Mouse (Mus musculus) adrenal gland, adult 8-10 months (tissue): ENCODE data around the gene Mgat4a. TPM values are rescaled to one million over a fixed set of nuclear protein-coding genes. Genes with fewer than 3 reads are reported as not detected.

Experiments
- DNase-seq: peaks from one replicate; pipeline ENCODE4 v3.0.0; 2022
- total RNA-seq, 4 experiments: library from RNA; stranded (reverse); gene quantifications; 2 replicates each; pipeline ENCODE4 v1.2.4; 2022

The Mgat4a gene
- total RNA-seq, 4 experiments from 2014 or later: 7.2 to 8.2 (median 8.0) TPM

DNA sequence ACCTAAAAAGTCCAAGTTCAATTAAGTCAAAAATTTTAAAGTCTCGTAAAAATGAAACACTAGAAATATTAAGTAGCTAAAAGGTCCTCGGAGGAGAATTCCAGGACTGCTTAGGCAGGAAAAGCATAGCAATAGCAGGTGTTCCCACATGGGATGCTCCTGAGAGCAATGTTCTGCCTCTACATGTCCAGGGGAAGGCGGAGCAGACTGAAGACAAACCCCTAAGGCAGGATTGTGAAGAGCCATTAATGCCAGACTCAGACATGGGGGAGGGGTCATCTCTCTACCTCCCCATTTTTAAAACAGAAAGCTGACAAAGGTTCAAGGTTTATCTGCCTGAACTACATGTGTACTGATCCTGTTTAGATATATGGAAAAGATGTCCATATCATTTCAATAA is 45.7 kb downstream of the Mgat4a start:
- DNase-seq: no peak

DNA sequence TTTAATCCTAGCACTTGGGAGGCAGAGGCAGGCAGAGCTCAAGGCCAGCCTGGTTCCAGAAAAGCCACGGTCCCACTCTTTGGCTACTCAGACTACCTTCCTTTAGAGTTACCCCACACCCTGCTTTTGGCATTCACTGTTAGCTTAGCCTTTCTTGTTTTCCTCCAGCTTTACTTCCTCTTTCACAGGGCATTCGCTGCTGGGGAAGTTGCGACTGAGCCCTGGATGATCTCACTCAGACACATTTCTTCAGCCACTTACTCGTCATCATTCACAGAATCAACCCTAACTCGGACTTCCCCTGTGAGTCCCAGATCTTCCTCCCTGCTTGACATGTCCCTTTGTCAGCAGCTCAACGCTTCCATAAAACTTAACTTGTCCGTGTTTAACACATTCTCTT is 49.1 kb downstream of the Mgat4a start:
- DNase-seq: peak; percentile 13

DNA sequence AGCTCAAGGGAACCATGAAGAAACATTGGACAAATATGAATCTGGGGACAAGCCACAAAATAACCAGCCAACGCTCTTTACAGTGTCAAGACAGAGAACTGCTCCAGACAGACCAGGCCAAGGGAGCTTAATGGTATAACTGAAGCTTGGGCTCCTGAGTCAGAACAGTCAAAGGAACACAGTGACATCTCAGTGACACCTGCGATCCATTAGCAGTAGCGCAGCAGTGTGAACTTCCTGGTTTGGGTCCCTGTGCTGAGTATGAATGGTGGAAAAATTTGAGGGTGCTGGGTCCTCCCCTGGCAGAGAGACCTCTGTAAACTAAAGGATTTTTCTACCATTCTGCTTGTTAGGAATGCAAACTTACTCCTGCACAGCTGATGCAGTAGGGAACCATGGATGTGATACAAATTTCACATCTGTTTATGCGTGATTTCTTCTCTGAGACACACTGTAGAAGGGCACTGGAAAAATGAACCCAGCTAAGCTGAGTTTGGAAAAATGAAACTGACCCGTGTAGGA is 50.1 kb downstream of the Mgat4a start:
- DNase-seq: no peak

DNA sequence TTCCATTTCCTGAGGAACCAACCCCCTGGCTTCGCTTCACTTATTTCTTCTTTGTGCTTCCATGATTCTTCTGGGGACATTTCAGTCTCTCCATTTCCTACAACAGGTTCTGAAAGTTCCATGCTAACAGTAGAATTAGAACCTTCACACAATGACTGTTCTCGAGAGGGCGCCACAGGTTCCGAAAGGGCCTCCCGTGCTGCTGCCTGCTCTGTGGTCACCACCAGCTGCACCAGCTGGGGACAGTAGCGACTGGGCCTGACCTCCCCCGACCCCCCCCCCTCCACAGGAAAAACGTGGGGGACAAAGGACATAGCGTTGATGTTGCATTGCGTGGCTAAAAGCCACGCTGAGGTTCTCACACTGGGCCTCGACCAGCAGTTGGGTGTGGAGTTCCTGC is 52.3 kb downstream of the Mgat4a start:
- DNase-seq: no peak

DNA sequence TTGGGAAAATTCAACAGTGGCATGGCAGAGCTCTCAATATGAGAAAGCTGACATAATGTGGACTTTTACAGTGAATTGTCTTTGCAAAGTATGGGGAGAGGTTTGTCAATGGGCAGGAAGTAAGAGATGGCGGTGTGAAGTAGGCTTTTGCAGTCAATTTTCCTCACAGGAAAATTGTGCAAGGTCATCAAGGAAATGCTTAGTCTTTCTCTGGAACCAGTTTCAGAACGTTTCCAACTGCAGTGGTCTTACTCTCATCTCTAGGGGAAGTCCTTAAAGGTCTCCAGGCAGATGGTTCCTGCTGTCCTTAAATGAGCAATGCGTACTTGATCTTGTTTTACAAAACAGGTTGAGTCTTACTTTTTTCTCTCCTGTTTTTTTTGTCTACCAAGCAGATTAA is 53.8 kb downstream of the Mgat4a start:
- no peak for DNase-seq

DNA sequence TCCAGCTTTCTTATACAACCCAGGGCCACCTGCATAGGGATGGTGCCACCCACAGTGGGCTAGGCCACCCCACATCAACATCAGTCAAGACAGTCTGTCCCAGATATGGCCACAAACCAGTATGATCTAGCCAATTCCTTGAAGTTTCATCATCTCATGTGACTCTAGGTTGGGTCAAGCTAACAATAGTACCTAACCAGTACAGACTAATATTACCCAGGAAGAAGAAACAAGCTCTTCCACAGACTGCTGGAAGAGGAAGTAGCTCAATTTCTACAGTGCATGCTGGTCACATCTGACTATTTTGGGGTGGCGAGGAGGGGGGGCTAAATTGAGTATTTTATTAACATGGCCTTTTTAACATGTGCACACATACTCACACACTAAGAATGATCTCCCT is 54.4 kb downstream of the Mgat4a start:
- DNase-seq: no peak

DNA sequence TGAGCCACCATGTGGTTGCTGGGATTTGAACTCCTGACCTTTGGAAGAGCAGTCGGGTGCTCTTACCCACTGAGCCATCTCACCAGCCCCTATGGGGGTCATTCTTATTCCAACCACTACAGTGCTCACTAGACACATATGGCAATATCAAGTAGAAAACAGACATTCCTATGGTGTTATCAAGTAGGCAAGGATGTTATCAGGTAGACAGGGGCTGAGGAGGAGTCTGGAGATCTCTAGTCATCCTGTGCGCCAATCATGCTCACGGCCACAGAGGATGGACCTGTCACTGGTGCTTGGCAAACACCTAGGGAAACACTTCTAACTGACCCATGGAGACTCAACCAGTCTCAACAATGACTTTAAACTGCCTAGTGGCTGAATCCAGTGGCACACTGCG is 56.2 kb downstream of the Mgat4a start:
- DNase-seq: no peak

DNA sequence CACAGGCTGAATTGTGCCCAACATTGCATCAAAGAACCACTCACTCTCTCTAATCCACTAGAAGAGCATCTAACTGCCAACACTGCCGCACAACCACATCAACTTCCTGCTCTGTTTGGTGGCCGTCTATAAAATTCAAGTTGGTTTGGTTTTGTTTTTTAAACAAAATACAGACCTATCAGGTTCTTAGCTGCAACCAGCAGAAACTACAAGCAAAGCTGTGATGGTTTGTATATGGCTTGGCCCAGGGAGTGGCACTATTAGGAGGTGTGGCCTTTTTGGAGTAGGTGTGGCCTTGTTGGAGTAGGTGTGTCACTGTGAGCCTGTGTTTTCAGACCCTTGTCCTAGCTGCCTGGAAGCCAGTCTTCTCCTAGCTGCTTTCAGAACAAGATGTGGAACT is 59.5 kb downstream of the Mgat4a start:
- DNase-seq: no peak

DNA sequence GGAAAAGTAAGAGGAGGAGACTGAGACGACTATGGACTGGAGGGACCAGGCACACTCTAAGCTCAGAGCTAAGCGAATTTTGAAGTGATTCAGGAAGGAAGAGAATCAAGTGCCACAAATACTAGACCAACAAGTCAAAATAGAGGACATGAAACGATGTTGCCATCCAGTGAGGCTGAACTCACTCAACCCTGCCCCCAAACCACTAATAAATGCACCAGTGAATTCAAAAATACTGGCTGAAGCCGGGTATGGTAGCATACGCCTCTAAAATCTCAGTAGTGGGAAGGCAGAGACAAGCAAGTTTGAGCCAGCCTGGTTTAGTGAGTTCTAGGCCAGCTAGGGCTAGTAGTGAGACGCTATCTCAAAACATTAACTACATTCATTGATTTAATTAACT is 60.1 kb downstream of the Mgat4a start:
- no peak for DNase-seq

DNA sequence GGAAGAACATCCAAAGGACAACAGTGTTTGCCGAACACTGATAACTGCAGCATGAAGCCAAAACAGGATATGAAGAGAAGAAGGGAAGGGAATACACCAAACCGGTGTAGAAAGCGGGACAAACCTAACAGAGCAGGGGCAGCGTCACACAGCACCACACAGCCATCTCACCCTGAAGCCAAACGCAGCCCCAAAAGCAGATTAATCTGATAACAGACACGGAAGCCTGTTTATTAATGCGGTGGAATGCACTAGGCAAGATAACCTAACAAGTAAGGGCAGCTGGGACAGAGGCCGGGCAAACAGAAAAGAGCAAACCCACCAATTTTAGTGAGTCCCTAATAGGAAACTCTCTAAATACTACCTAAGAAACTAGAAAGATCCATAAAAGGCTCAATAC is 61.1 kb downstream of the Mgat4a start:
- no peak for DNase-seq

DNA sequence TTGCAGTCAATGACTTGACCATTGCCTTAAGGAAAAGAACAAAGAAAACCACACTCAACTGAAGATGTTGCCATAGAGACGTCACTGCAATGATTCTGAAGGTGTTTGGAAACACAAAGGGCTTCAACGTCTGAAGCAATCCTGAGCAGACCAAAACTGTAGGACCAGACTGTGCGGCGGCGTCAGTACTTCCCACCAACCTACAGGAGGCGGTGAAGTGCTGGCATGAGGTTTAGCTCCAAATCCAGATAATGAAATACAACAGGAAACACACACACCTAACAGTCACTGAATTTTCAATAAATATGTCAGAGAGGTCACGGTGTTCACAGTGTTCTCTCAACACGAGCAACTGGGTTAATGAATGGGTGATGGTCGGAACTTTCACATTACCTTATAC is 61.7 kb downstream of the Mgat4a start:
- no peak for DNase-seq

DNA sequence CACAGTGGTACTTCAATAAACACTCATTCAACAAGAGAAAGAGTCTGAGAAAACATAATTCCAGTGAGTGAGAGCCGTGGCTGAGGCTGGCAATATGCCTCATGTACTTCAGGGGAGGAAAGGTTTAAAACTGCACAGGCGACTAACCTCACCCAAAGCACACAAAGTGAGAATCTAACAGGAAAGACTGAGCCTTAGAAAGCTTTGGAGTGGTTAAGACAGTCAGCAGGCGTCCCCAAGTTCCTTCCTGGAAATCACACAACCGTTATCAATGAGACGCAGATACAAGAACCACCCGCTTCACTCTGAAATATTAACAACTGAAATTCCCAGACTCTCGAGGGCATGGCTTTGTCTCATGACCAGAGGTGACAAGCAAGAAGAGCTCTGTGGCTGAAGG is 62.4 kb downstream of the Mgat4a start:
- DNase-seq: no peak

DNA sequence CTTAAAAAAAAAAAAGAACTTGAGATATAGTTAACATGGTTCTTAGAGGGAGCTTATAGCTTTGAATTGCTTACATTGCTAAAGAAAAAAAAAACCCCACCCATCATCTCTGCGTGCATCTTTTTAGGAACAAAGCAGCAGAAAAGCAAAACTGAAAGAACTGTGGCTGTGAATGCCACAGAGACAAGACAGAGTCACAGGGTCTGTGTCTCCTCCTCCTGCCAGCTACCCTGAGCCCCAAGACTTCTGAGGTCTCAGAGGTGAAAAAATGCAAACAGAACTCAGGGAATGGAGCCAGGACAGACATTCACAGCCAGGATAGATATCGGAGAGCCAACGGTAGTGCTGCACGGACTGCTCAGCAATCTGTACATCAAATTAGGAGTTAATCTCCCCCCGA is 62.9 kb downstream of the Mgat4a start:
- DNase-seq: no peak

DNA sequence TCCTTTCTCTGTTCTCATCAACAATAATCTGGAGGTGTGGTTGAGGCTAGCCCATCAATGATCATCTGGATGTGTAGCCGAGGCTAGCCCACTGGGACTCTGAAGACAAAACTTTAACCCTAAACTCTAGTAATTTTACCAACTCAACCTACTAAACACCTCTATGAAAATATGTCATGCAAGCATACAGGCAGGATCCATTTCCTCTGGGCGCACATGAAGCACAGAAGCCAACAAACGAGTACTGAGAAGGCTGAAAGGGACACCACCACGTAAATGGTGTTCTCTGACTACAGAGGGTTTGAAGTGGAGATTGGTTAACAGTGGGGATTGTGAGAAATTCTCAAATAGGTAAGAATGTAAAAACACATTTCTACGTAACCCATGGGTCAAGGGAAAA is 63.6 kb downstream of the Mgat4a start:
- no peak for DNase-seq

DNA sequence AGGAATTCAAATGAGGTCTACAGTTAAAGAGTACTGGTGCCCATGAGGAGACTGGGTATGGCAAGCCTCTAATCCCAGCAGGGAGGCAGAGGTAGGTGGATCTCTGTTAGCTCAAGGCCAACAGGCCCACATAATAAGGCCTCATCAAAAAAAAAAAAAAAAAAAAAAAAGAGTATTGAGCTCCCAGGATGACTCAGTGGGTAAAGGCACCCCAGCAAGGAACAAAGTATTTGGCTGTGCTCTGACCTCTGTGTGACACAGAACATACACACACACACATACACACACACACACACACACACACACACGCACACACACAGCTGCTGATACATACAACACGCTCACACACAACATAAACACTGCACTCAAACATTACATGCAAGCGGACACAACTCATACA is 65.5 kb downstream of the Mgat4a start:
- DNase-seq: no peak

DNA sequence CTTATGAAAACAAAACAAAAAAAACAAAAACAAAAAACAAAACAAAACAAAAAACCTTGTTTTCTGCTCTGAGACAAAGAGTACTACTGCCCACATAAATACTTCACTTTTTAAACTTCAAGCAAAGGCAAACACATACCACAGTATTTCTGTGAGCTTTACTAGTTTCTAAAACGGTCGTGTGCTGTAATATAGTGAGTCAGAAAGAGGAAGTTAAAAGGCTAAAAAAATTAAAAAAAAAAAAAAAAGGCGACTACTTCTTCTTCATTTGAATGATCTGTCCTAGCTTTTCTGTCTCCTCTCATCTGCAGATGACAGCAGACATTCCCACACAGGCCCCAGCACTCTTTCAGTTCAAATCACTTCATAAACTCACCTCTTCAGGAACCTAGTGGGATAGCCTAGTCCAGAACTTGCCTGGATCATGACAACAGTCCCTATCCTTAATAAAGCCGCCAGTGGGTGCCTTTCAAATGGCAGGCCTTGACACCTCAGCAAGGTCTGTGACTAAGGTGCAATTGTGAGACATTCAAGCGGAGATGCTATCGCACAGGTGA is 66.1 kb downstream of the Mgat4a start:
- DNase-seq: no peak

DNA sequence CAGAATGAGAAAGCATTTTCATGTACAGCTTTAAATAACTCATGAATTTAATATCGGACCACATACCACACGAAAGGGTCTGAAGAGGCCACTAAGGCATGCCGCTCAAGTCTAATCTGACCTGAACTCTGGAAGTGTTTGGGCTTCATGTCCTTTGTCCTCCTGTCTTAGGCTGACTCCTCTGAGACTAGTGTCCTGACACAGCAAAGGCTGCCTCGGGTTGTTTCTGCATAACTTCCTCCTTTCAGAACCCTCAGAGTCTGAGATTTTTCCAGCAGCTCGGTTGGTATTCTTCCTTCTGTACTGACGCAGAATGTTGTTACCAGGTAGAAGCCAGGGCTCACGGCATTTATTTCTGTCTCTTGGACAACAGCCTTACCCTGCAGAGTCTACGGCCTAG is 66.8 kb downstream of the Mgat4a start:
- no peak for DNase-seq

DNA sequence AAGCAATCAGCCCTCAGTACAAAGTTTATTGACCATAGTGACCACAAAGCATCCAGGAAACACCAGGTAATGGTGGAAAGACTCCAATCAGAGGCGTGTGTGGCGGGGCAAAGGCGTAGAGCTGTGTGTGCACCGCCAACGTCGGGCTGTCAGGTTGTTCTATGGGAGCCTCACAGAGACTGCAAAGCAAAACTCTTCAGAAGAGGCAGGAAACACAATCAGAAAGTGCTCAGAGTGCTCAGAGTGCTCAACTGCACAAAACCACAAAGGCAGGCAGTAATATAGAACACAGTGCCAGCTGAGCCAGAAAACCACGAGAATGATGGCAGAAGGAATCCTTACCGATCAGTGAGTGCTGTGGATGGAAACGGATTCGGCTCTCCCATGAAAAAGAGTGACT is 67.6 kb downstream of the Mgat4a start:
- no peak for DNase-seq

DNA sequence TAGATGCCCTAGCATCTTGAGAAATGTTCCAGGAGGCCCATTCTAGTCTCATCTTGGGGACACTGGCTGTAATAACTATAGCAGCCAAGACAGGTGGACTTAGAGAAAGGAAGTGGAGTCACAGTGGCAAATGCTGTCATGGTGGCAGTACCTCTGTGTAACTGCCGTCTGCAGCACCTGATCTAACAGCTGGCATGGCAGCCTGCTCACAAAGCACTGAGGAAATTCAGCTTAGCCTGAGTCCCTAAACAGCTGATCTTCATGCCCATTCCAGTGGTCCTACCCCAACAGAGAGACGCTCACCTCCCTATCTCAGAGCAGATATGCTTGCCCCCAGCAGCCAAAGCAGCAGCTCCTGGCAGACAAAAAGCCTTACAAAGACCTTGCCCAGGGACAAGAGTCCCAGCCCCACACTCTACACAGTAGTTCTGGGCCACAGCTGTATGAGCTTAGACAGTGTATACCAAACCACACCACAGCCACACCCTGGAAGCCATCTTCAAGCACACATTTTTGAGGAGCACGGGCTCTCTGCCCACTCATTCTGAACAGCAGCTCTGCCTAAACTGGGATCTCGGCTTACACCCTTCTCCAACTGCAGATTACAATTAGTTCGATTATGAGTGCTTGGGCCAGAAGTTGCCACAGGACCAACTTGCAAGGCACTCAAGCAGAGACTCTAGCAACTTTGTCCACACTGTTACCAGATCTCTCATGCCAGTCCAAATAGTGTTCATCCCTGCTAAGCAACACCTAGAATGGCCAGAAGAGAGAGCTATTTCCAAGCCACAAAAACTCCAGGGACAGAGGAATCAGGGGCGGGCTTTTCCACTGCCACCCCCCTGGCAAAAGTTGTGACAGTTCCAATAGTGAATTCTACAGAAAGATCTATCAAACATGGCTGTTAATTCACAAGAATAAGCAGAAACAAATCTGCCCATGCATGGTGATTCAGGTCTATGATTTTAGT is 69.4 kb downstream of the Mgat4a start:
- DNase-seq: no peak

DNA sequence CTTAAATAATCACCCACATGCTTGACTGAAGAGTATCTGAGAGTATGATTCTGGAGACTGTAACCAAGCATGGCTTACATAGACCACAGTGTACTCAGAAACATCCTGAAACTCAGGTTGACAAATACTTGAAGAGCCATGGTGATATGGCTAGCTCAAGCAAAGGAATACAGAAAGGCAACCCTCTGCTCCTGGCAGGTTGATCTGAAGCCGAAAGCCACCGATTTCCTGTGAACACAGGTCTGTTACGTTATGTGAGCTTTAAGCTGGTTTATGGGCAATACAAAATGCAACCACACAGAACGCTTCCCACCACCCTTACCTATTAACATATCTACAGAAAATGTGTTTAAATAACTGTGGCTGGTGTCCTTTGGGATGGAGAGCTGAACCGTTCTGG is 71.8 kb downstream of the Mgat4a start:
- no peak for DNase-seq

DNA sequence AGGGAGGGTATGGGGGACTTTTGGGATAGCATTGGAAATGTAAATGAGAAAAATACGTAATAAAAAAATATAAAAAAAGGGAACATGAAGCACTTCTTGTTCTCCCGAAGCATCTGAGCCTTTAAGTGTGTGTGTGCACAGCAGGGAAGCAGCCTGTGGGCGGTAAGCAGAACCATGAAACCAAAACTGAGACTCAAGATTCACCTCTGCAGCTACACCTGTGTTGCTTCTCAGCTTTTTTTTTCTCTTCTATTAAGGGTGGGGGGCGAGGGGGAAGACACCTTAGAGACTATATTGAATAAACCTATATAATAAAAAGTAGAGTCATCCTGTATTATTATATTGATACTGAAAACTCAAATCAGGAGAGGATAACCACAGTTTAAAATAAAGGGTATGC is 73.0 kb downstream of the Mgat4a start:
- no peak for DNase-seq

DNA sequence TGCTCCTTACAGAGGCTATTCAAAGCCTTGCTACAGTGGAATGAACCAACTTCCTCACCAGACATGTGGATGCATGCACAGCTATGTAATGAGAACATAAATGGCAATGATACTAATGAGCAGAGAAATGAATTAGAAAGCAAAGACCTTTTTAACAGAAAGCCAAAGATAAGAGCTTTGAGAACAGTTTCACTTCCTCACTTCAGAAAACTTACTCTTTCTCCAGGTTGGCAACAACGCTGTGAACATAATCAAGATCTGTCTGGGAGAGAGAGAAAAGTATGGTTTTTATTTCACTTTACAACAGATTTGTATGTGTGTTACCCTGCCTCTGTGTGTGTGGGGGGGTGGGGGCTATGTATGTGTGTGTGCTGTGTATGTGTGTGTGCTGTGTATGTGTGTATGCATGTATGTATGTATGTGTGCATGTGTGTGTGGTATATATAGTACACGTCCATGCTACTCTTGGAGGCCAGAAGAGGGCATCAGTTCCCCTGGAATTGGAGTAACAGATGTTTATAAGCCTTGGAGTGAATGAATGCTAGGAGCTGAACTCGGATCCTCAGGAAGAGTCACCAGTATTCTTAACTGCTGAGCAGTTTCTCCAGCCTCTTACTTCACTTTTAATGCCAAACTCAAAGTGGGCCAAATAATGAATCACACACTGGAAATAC is 74.4 kb downstream of the Mgat4a start:
- no peak for DNase-seq

DNA sequence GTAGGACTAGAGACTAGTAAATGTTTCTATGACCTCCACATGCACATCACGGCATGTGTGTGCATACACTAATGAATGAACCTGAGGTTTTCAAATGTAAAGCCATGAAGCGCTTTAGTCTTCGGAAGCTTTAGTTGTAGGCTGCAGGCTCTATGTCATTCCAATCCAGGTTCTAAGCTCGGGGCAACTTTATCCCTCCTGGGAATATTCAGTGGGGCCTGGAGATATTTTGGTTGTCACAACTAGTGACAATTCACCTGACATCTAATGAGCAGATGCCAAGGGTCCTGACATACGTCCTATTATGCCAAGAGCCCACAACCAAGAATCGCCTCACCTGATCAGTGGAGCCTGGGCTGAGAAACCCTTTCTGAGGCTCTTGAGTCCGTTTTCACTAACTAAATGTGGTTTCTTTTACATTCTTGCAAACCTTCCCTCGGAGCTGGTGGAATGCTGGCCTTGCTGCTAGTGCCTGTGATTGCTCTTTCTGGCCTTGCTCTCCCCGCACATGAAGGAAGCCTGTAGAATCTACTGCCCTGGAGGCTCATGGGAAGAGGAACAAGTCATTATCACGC is 75.9 kb downstream of the Mgat4a start:
- DNase-seq: no peak
